Mouse (Mus musculus): Measurements from ENCODE around the gene Gm10282.

DNA sequence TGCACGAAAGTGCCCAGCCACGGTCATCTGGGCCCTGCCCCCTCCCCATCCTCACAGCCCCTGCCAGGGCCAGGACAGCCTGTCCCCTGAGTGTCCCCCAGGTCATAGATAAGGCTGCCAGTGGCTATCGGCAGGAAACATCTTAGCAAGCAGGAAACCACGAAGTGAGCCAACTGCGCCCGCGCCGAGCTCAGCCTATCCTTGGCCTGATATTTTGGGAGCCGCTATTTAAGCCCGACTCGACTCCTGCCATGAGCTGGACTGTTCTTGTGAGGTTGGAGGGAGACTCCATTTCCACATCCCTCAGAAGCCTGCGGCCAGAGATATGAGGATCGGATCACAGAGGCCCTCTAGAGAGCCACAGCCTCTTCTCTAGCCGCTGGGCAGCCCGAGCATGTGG, 36.7 kb downstream of the Gm10282 start:
- TF ChIP-seq EP300 (IDR thresholded peaks at IDR 0.05; ENCODE audit: low read depth in 1 of 2, low read length in 2 of 2): peak; percentile 94 to 96
- no peak; the same call in 1 of the 2 replicates for TF ChIP-seq MAX (IDR thresholded peaks at IDR 0.05; ENCODE audit: low read length)
- TF ChIP-seq ZNF384 (IDR thresholded peaks at IDR 0.05; ENCODE audit: low read depth, low read length): no peak
- TF ChIP-seq CTCF (IDR thresholded peaks at IDR 0.05 in 2 of 3, conservative IDR thresholded peaks at IDR 0.05 in 1 of 3; ENCODE audit: control insufficient read depth in 1 of 3, insufficient read depth in 1 of 3, low read depth in 2 of 3, low read length in 3 of 3, poor library complexity in 1 of 3, severe bottlenecking in 1 of 3): no peak
- peak in 1 of 2 experiments; percentile 72; a peak in 1 of 4 replicates for TF ChIP-seq POLR2A (IDR thresholded peaks at IDR 0.05; ENCODE audit: control insufficient read depth in 1 of 2, insufficient read depth in 1 of 2, low read depth in 1 of 2, low read length in 2 of 2, poor library complexity in 1 of 2)
- TF ChIP-seq RAD21 (IDR thresholded peaks at IDR 0.05; ENCODE audit: low read depth, low read length): no peak
- 0 out of 2 replicates have a peak, but pooled peaks have one; percentile 21 for TF ChIP-seq MYB (IDR thresholded peaks at IDR 0.05; ENCODE audit: low read depth, low read length)
